Mouse (Mus musculus) cortical plate, adult 2 months (tissue): Measurements from ENCODE around the gene Nkd1.

Experiments
- CTCF ChIP-seq: fragments of 200-500 bp; IDR thresholded peaks from 2 replicates; pipeline ENCODE4 v1.5.1; 2011; ENCODE audit warnings: mild to moderate bottlenecking, control low read depth, low read length; ENCODE audit not compliant: insufficient read depth; ENCODE audit errors: extremely low read depth
- POLR2A ChIP-seq: fragments of 200-500 bp; IDR thresholded peaks from 2 replicates; pipeline ENCODE4 v1.6.1; 2011; ENCODE audit warnings: mild to moderate bottlenecking, low read length, control low read depth; ENCODE audit not compliant: insufficient read depth; ENCODE audit errors: extremely low read depth

DNA sequence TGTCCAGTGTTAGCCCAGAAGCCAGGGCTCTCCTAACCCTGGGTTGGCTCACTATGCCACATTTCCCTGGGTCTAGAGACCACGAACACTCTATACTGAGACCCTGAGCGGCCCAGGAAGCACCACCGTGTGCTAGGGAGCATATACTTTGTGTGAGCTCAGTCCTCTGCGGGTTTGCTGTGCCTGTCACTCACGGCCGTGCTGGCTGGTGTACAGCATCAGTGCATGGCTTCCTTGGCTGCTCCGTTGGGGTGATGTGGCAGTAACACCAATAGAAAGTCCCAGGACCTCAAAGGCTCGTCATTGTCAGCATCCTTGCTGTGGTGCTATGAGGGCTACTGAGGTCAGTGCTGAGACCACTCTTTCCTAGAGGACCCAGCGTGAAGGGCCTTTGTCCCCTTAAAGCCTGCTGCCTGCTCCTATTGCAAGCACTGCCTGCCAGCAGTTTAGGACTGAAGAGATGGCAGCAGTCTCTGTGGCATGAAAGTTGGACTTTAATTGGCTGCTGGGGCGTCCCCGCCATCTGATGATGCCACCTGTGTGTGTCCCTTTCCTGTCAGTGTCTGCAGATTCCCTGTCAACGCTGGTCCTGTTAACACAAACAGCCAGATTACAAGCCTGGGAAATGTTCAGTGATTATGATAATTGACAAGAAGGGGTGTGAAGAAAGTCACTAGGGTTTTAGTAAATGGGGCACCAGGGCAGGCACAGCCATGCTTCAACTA is 51.2 kb downstream of the Nkd1 start:
- TF ChIP-seq CTCF (no peak), POLR2A (no peak)
